Mouse (Mus musculus): ENCODE results near the gene Gm20458.
A peak's percentile ranks its signal among the peaks of the same experiment; 100 is the strongest.

DNA sequence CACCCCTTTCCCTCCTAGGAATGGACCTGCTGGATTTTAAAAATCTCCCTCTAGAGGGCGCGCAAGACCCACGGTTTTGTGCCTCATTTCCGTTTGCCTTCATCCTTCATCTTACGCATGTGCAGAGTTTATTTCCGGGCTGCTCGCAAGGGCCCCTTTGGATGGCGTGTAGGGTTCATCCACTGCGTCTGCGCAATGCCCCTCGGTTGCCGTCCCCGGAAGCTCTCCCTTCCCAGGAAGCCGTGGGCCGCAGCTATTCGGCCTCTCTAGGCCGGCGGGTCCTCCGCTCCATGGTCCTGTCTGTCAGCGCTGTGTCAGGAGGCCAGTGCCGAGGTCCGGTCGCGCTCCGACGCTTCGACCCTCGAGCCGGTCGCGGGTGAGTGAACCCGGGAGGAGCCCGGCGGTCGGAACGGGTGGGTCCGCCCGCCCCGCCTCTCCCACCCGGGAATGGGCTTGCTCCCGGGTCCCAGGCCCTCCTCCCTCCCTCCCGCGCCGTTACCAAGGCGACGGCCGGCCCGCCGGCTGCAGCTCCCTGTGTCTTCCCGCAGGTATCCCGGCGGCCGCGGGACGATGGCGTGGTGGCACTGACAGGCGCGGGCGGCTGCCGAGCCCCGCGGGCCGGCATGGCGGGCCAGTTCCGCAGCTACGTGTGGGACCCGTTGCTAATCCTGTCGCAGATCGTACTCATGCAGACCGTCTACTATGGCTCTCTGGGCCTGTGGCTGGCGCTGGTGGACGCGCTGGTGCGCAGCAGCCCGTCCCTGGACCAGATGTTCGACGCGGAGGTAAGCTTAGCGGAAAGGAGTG is at the start of gene Gm20458:
- peak; percentile 52; the same call in 1 of the 2 replicates for TF ChIP-seq POLR2A (IDR thresholded peaks at IDR 0.05; ENCODE audit: insufficient read depth, low read depth, low read length)
- TF ChIP-seq CTCF (IDR thresholded peaks at IDR 0.05; ENCODE audit: insufficient read depth, low read depth, low read length) = no peak

Measured in olfactory bulb, adult 2 months (tissue).